Mouse (Mus musculus) heart, postnatal 10 days (tissue): ENCODE results near the gene Snap91. TPM values are rescaled to one million over a fixed set of nuclear protein-coding genes. Genes with fewer than 3 reads are reported as not detected.
A peak's percentile ranks its signal among the peaks of the same experiment; 100 is the strongest.

Source experiments
- DNase-seq, 2 experiments: peaks; one replicate each; pipeline ENCODE4 v3.0.0; 2021
- intact Hi-C: fragments of 180-260 bp; cut with DNase I; formaldehyde crosslinking; loops from one replicate; pipeline ENCODE4 v1.15.1; 2025
- total RNA-seq, 2 experiments: library from RNA; stranded (reverse); gene quantifications; 2 replicates each; pipeline ENCODE4 v1.2.3; 2021

The Snap91 gene
- total RNA-seq, 2 experiments from 2014 or later = 35.1 to 40.7 TPM

GRCm38 (mm10) chr9:86762477-86763376 is 117.7 kb downstream of the Snap91 start:
- DNase-seq = no peak
- intact Hi-C loops = no loop called here

- intact Hi-C loops = loop anchor here (1.0 to 5.0 kb wide), 2 partner anchors 99 to 153 kb away; no protein-coding TSS in a partner anchor
- DNase-seq = peak; percentile 78 to 79
Measured at GRCm38 (mm10) chr9:86745926-86746581, 134.4 kb downstream of the Snap91 start.

- DNase-seq = no peak
- intact Hi-C loops = no loop called here
Measured at GRCm38 (mm10) chr9:86744041-86744440, 136.4 kb downstream of the Snap91 start.

- peak; percentile 9 to 26 for DNase-seq
- intact Hi-C loops = no loop called here
Measured at GRCm38 (mm10) chr9:86742959-86743911, 137.2 kb downstream of the Snap91 start, which contains the start of gene Prss35. TSS of gene Prss35 (plus strand) at chr9:86743649.

- intact Hi-C loops = no loop called here
Measured at GRCm38 (mm10) chr9:86739971-86740370, 140.5 kb downstream of the Snap91 start.

GRCm38 (mm10) chr9:86738801-86739200 is 141.7 kb downstream of the Snap91 start:
- intact Hi-C loops = no loop called here
- no peak for DNase-seq

More at GRCm38 (mm10) chr9:86739971-86740370, 140.5 kb downstream of the Snap91 start:
- DNase-seq = no peak

GRCm38 (mm10) chr9:86738067-86738466 is 142.4 kb downstream of the Snap91 start:
- intact Hi-C loops = no loop called here

GRCm38 (mm10) chr9:86736991-86737390 is 143.5 kb downstream of the Snap91 start:
- peak in 1 of 2 experiments; percentile 20 for DNase-seq
- intact Hi-C loops = no loop called here

More at GRCm38 (mm10) chr9:86738067-86738466, 142.4 kb downstream of the Snap91 start:
- DNase-seq = no peak

- intact Hi-C loops = no loop called here
- DNase-seq = no peak
Measured at GRCm38 (mm10) chr9:86734795-86735194, 145.7 kb downstream of the Snap91 start.

GRCm38 (mm10) chr9:86734357-86734756 is 146.1 kb downstream of the Snap91 start:
- intact Hi-C loops = no loop called here
- DNase-seq = no peak

- intact Hi-C loops = no loop called here
Measured at GRCm38 (mm10) chr9:86729811-86730210, 150.6 kb downstream of the Snap91 start.

GRCm38 (mm10) chr9:86729084-86729483 is 151.4 kb downstream of the Snap91 start:
- no peak for DNase-seq
- intact Hi-C loops = no loop called here

More at GRCm38 (mm10) chr9:86729811-86730210, 150.6 kb downstream of the Snap91 start:
- no peak for DNase-seq

- intact Hi-C loops = no loop called here
- DNase-seq = no peak
Measured at GRCm38 (mm10) chr9:86728214-86728814, 152.1 kb downstream of the Snap91 start.

GRCm38 (mm10) chr9:86726381-86726720 is 154.1 kb downstream of the Snap91 start:
- intact Hi-C loops = no loop called here

GRCm38 (mm10) chr9:86725604-86726380 is 154.7 kb downstream of the Snap91 start:
- intact Hi-C loops = no loop called here
- no peak for DNase-seq

More at GRCm38 (mm10) chr9:86726381-86726720, 154.1 kb downstream of the Snap91 start:
- DNase-seq = no peak

GRCm38 (mm10) chr9:86725066-86725465 is 155.4 kb downstream of the Snap91 start:
- no peak for DNase-seq
- intact Hi-C loops = no loop called here

GRCm38 (mm10) chr9:86720794-86721193 is 159.7 kb downstream of the Snap91 start:
- intact Hi-C loops = no loop called here
- no peak for DNase-seq

GRCm38 (mm10) chr9:86720227-86720626 is 160.2 kb downstream of the Snap91 start:
- no peak for DNase-seq
- intact Hi-C loops = no loop called here

GRCm38 (mm10) chr9:86717119-86717518 is 163.3 kb downstream of the Snap91 start:
- intact Hi-C loops = no loop called here

More at GRCm38 (mm10) chr9:86717119-86717518, 163.3 kb downstream of the Snap91 start:
- DNase-seq = no peak
